Mouse (Mus musculus): ENCODE measurements around the gene Atp8a2.
"Not testable (repeated sequence)": the region's sequence is repeated elsewhere in the genome, so short reads cannot be mapped to it uniquely, and the experiment has no call there.

Atp8a2 gene

GRCm38 (mm10) chr14:59783348-59784341 lies 413.3 kb downstream of the Atp8a2 start:
- no peak for DNase-seq (ENCODE audit: low spot score in 2 of 2)

- no peak for DNase-seq (ENCODE audit: low spot score in 2 of 2)
Measured at GRCm38 (mm10) chr14:59780391-59780790, 416.6 kb downstream of the Atp8a2 start.

GRCm38 (mm10) chr14:59762227-59762626 lies 434.8 kb downstream of the Atp8a2 start:
- DNase-seq (ENCODE audit: low spot score in 2 of 2): no peak

- DNase-seq (ENCODE audit: low spot score in 2 of 2): no peak
Measured at GRCm38 (mm10) chr14:59759900-59760493, 437.0 kb downstream of the Atp8a2 start.

- no peak for DNase-seq (ENCODE audit: low spot score in 2 of 2)
Measured at GRCm38 (mm10) chr14:59759196-59759839, 437.7 kb downstream of the Atp8a2 start.

- DNase-seq (ENCODE audit: low spot score in 2 of 2): no peak
Measured at GRCm38 (mm10) chr14:59752401-59752800, 444.6 kb downstream of the Atp8a2 start.

DNA sequence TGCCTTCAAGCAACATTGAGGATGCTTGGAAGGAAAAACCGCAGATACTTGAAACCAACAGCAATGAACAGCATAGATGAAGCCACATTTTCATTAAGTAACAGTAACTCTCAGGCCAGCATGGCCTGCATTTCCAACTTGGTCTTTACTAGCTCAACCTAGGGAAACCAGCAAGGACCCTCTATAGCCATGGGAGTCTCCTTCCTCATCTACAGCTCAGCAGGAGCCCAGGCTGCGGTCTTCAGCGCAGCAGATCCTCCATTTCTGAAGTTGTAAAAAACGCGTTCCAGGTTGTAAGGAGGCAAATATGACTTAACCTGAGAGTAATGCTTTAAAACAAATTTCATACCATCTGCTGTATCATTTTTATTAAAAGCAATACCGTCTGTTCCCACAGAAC lies 447.0 kb downstream of the Atp8a2 start:
- DNase-seq (ENCODE audit: low spot score in 2 of 2): no peak

- no peak for DNase-seq (ENCODE audit: low spot score in 2 of 2)
Measured at GRCm38 (mm10) chr14:59745676-59746075, 451.3 kb downstream of the Atp8a2 start.

- DNase-seq (ENCODE audit: low spot score in 2 of 2): no peak
Measured at GRCm38 (mm10) chr14:59741752-59742151, 455.2 kb downstream of the Atp8a2 start.

DNA sequence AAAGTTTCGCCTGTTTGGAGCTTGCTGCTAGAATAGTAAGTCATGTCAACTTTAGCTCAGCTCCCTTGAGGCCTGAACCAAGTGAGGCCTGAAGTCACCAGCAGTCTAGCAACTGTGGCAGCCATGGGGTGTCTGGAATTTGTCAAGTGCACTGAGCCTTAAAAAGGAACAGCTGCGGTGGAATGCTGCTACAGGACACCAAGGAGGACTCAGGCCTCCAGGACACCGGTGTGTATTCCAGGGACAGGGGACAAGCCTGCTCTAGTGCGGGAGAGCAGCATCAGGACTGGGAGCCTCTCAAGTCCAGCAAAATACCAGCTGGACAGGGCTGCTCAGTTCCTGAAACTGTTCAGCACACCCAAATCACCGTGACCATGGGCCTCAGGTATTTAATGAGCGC lies 457.5 kb downstream of the Atp8a2 start:
- no peak for DNase-seq (ENCODE audit: low spot score in 2 of 2)

DNA sequence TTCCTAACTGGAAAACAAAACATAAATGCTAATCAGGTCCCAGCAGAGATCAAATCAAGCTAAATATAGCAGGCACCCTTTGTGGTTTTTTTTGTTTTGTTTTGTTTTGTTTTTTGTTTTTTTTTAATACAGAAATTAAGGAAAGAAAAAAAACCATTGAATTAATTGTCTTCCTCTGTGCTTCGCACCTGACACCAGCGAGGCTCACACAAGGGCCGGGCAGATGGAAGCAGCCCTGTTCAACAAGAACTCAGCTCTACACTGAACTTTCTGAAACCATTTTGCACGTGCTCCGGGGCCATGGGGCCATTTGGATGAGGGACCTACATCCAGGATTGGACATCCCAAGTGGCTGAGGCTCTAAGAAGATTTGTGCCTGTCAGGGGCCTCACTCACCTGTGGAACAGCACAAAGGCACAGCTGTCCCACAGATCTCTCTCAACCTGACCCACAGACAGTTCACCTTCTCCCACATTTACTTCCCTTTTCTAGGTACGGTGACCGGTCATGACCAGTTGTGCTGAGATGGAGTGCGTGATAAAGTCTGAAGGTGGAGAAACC lies 459.2 kb downstream of the Atp8a2 start:
- no peak for DNase-seq (ENCODE audit: low spot score in 2 of 2)

DNA sequence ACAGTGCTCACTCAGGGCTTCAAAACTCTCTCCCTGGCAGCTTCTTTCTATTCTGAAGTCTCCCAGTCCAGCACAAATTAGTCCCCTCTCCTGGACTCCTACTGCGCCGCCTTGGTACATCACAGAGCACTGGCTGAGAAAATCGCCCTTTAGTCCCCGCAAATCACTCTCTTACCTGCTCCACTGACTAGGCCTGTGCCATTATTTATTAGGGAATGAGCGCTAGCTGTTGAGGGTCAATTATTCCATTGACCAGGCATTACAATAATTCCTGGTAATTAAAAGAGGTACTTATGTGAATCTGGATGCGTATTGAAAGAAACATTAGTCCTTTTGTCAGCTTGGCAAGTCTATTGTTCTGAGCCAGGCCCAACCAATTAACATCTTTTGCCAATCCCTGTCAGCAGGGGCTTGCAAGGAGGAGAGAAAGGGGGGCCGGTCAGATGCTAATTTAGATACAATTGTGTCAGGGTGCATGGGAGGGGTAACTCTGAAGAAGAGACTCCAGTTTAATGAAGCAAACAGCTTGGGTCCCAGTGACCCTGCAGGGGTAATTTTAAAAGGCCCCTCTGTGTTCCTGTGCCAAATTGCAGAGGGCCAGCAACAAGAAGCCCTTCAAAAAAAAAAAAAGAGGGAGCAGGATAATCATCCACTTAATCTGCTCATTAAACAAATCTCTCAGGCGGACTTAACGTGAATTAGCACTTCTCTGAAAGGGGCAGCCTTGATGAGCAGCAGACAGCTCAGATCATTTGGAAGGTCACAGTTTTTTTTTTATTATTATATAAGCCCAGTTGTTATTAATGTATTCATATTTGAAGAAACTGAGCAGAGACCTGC lies 459.9 kb downstream of the Atp8a2 start:
- no peak for DNase-seq (ENCODE audit: low spot score in 2 of 2)

DNA sequence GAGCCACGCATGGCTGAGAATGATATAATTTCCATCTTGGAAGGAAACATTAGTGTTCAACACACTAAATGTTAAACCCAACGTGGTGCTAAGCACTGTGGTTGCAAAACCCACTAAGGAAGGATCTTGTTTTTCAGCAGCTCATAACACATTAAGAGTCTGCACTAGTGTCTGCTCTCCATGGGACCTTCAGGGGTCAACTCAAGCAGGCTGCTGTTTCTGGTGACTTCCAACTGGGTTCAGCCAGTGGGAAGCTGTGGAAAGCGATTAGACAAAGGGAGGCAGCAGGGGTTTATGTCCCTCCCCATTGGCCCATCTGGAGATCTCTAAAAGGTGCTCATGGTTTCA lies 467.0 kb downstream of the Atp8a2 start:
- no peak for DNase-seq (ENCODE audit: low spot score in 2 of 2)

DNA sequence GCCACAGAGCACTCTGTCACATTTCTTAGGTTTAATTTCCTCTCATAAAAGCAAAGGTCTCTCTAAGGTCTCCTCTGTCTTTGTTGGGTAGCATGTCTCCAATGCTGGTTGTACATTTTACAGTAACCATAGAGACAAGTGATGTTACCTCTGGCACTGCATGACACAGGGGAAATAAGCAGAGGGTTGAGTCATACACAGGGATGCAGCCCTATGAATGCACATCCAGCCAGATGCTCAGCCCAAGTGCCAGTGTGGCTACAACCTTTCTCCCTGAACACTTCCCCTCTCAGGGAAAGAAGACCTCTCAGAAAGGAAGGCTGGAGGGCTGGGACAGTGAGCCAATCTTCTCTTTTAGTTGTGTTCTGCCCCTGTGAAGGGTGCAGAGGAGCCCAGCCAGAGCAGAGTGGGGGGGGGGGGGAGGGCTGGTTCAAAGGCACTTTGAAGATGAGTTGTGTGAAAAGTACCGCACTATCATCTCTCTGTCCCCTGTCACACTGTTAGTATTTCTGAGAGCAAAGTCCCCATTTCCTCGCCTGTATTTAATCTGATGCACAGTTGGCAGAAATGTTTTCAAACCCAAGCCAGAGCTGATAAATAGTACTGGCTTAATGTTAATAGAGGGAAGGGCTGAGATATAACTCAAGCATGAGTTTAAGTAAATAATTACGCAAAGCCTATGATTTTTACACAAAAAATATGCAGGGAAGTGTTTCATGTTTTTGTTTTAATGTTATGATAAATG lies 467.5 kb downstream of the Atp8a2 start:
- DNase-seq (ENCODE audit: low spot score in 2 of 2): no peak

- DNase-seq (ENCODE audit: low spot score in 2 of 2): no peak
Measured at GRCm38 (mm10) chr14:59727016-59727415, 470.0 kb downstream of the Atp8a2 start.

DNA sequence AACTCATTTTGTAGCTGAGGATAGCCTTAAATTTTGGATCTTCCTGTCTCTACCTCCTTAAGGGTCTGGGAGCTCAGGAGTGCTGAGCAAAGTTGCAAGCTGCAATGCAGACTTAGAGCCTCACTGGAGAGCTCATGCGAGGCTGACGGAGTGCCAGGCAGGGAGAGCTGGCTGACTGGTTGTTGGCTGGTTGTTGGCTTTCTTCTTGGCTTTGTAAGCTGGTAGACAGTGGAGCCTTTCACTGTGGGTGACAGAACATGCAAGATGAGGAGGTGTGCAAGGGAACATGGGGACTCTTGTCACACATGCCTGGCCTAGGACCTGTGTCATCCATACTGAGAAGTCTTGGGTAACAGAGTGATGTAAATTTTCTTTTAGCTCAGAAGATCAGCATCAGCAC lies 473.8 kb downstream of the Atp8a2 start:
- no peak for DNase-seq (ENCODE audit: low spot score in 2 of 2)

DNA sequence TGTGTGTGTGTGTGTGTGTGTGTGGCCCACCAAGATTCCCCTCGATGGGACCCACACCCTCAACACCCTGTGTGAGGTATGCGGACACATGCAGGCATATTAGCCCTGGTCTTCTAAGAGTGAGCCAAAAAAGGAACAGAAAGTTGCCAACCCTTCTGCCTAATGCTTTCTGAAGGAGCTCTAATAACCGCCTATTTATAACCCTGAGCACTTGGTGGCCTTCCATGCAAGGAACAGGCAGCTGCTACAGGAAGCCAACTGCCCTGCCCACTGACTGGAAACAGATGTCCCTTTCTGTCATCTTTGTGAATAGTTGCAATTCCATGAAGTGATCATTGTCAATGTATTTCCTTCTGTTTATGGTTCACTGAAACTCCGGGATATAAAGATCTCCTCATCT lies 475.0 kb downstream of the Atp8a2 start:
- no peak for DNase-seq (ENCODE audit: low spot score in 2 of 2)

- no peak for DNase-seq (ENCODE audit: low spot score in 2 of 2)
Measured at GRCm38 (mm10) chr14:59721356-59721755, 475.6 kb downstream of the Atp8a2 start.

DNA sequence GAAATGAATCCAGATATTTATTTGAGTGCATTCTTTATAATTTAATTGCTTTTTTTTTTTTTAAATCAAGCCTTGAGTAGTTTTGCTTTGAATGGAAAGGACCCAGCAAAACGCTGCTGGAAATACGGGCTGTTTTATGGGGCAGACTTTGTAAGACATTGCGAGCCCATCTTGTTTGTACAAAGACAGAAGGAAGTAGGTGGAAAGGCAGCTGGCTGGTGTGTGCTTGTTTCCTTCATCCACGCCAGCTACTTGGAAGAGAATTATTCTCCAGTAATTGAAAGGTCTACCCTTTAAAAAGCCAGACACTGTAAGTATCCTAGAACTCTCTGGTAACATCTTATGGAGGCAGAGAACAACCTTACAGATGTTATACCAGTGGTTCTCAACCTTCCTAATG lies 476.6 kb downstream of the Atp8a2 start:
- no peak for DNase-seq (ENCODE audit: low spot score in 2 of 2)

GRCm38 (mm10) chr14:59716443-59717085 lies 480.4 kb downstream of the Atp8a2 start:
- not testable (repeated sequence) for DNase-seq (ENCODE audit: low spot score in 2 of 2)
